Mouse (Mus musculus): ENCODE results near the gene Mrpl14. TPM values are rescaled to one million over a fixed set of nuclear protein-coding genes. Genes with fewer than 3 reads are reported as not detected.

Gene Mrpl14
- polyA plus RNA-seq, 1 experiment from 2014 or later, result 112 TPM

DNA sequence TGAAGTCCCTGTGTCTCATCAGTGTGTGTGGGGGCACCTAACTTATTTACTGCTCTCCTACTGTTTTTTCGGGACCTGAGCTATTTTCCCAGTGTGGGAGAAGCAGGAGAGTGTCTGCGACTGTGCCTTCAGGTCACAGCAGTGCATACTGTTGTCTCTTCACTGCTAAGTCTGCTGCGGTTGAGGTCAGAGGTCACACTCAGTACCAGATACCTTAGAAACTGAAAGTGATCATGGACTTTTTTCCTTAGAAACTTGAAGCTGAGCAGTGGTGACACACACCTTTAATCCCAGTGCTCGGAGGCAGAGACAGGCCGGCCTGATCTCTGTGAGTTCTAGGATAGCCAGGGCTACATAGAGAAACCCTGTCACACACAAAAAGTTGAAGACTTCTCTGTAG is 6.0 kb downstream of the Mrpl14 start:
- Histone ChIP-seq H3K27me3 (no peaks in the 10 kb centered on the region), H3K4me3 (replicated peaks) (no peak overlapping the region), H3K9ac (no peak overlapping the region), H3K9me3 (no peaks in the 10 kb centered on the region), H3K27ac (no peak overlapping the region), H3K36me3 (replicated peaks) (0 out of 2 replicates have a peak, but pooled peaks cover 5% of the 10 kb centered on the region), H3K4me2 (no peak overlapping the region), H3K4me1 (peaks cover 11% of the 10 kb centered on the region)
- ATAC-seq (ENCODE audit: low FRiP score), result no peak
- WGBS, result 90% methylated on average over 5 of the region's 5 CpGs

GRCm38 (mm10) chr17:45693812-45694565 is 7.9 kb downstream of the Mrpl14 start:
- no peaks in the 10 kb centered on the region for H3K27me3 ChIP-seq
- H3K4me1 ChIP-seq, result 0 out of 2 replicates have a peak, but pooled peaks cover 3% of the 10 kb centered on the region
- WGBS, result 82% methylated on average over 18 of the region's 18 CpGs
- no peak overlapping the region for H3K27ac ChIP-seq
- H3K9me3 ChIP-seq, result no peaks in the 10 kb centered on the region
- H3K4me2 ChIP-seq, result no peak overlapping the region
- no peak overlapping the region for H3K9ac ChIP-seq
- no peak for ATAC-seq (ENCODE audit: low FRiP score)
- peaks cover 14% of the 10 kb centered on the region for H3K36me3 ChIP-seq (replicated peaks)
- H3K4me3 ChIP-seq (replicated peaks), result no peak overlapping the region

- Histone ChIP-seq H3K9ac (no peak overlapping the region), H3K4me2 (no peak overlapping the region), H3K4me3 (replicated peaks) (no peak overlapping the region), H3K27me3 (no peaks in the 10 kb centered on the region), H3K4me1 (peaks cover 7% of the 10 kb centered on the region), H3K9me3 (no peaks in the 10 kb centered on the region), H3K27ac (0 out of 2 replicates have a peak overlapping the region, but pooled peaks have one; percentile 2), H3K36me3 (replicated peaks) (peaks cover 14% of the 10 kb centered on the region)
- 77% methylated on average over 22 of the region's 23 CpGs for WGBS
- ATAC-seq (ENCODE audit: low FRiP score), result no peak
Observed at GRCm38 (mm10) chr17:45695227-45696120, 9.4 kb downstream of the Mrpl14 start.

GRCm38 (mm10) chr17:45696981-45697380 is 10.9 kb downstream of the Mrpl14 start:
- WGBS, result 96% methylated on average over 9 of the region's 9 CpGs
- H3K9ac ChIP-seq, result no peak overlapping the region
- no peaks in the 10 kb centered on the region for H3K27me3 ChIP-seq
- H3K4me2 ChIP-seq, result no peak overlapping the region
- H3K27ac ChIP-seq, result no peak overlapping the region
- no peaks in the 10 kb centered on the region for H3K9me3 ChIP-seq
- ATAC-seq (ENCODE audit: low FRiP score), result no peak
- H3K4me1 ChIP-seq, result peaks cover 14% of the 10 kb centered on the region
- peaks cover 14% of the 10 kb centered on the region for H3K36me3 ChIP-seq (replicated peaks)
- H3K4me3 ChIP-seq (replicated peaks), result no peak overlapping the region

DNA sequence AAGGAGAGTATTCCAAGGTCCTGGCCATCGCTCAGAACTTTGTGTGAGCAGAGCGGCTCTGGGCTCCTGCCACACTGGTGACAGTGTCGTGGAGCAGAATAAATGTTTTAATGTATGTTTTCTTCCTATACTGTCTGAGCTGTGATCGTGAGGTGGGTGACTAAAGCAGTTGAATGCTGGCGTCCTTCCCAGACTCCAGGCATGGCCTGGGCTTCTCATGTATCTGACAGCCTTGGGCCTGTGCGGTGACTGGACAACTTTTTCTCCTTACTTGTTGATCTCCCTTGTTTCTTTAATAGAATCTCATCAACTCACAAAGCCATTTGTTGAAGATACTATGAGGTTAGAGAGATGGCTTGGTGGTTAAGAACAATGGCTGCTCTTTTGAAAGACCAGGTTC is 12.2 kb downstream of the Mrpl14 start:
- WGBS, result 96% methylated on average over 6 of the region's 6 CpGs
- H3K27ac ChIP-seq, result no peak overlapping the region
- no peak overlapping the region for H3K9ac ChIP-seq
- H3K4me2 ChIP-seq, result no peak overlapping the region
- no peak for ATAC-seq (ENCODE audit: low FRiP score)
- no peaks in the 10 kb centered on the region for H3K27me3 ChIP-seq
- no peaks in the 10 kb centered on the region for H3K9me3 ChIP-seq
- no peak overlapping the region for H3K4me3 ChIP-seq (replicated peaks)
- H3K4me1 ChIP-seq, result peaks cover 14% of the 10 kb centered on the region
- peaks cover 14% of the 10 kb centered on the region for H3K36me3 ChIP-seq (replicated peaks)

DNA sequence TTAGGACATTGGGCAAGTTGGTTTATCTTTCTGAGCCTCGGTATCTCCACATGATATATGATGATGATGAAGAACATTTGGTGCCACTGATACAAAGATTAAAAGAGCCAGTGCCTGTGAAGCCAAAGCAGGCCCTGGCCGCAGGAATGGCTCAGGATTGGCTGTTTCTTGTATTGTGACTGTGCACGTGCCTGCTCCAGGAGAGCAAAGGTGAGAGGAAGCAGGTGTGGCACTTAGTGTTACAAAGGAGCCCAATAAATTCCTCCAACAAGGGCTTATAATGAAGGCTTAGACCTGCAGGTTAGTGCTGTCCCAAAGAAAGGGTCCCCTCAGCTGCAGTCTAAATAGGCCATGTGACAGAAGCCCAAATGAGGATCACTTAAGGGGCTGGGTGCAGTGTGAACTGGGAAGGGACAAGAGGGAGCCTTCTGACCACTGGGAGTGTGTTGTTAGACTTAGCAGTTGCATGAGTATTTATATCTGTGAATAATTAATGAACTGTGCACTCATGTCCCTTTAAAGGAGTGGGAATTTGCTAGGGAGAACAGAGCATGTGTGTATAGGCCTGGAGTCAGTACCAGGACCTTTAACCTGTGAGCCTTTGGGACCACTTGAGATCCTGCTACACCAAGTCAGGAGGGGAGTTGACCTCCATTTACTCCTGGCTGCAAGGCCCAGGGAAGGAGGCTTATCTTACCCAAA is 13.1 kb downstream of the Mrpl14 start:
- 85% methylated on average over 3 of the region's 3 CpGs for WGBS
- Histone ChIP-seq H3K36me3 (replicated peaks) (peaks cover 14% of the 10 kb centered on the region), H3K4me3 (replicated peaks) (no peak overlapping the region), H3K27ac (no peak overlapping the region), H3K27me3 (no peaks in the 10 kb centered on the region), H3K9ac (no peak overlapping the region), H3K9me3 (no peaks in the 10 kb centered on the region), H3K4me1 (peaks cover 14% of the 10 kb centered on the region), H3K4me2 (no peak overlapping the region)
- ATAC-seq (ENCODE audit: low FRiP score), result no peak

DNA sequence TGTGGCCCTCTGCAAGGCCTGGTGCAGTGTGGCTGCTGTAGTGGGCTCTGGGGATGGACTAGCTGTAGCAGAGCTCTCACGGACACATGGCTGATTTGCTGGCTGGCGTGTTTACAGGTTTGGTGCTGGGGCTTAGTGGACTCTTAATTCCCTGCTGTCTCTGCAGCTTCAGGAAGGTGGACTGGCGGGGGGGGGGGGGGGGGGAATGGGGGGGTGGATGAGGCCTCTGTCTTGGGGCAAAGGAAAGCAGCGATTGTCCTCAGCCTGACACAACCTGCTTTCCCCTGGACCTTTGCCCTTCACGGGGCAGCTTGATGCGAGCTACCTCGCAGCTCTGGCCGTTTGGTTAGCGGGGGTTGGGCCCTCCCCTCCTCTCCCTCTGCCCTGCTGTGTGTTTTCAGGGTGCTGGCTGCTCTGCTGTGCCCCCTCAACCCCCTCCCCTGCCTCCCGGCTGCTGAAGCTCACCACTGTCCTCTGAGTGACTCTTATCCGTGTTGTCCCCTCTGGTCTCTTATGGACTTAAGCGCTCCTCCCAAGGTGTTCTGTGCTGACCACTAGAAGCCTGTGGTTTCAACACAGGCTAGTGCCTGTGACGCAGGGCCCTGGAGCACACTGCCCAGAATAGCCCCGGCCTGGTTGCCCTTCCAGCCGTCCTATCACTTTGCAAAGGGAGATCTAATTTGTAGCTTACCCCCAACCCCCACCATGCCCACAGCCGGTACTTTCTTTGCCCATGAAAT is 14.5 kb downstream of the Mrpl14 start:
- 58% methylated on average over 9 of the region's 16 CpGs for WGBS

GRCm38 (mm10) chr17:45701236-45701591 is 15.1 kb downstream of the Mrpl14 start:
- no peaks in the 10 kb centered on the region for H3K27me3 ChIP-seq
- H3K27ac ChIP-seq, result no peak overlapping the region
- no peak overlapping the region for H3K9ac ChIP-seq
- no peak for ATAC-seq (ENCODE audit: low FRiP score)
- no peaks in the 10 kb centered on the region for H3K9me3 ChIP-seq
- WGBS, result 75% methylated on average over 9 of the region's 9 CpGs
- peaks cover 14% of the 10 kb centered on the region for H3K36me3 ChIP-seq (replicated peaks)
- H3K4me1 ChIP-seq, result peaks cover 11% of the 10 kb centered on the region
- no peak overlapping the region for H3K4me2 ChIP-seq
- H3K4me3 ChIP-seq (replicated peaks), result no peak overlapping the region

More for the DNA sequence above, 14.5 kb downstream of the Mrpl14 start:
- Histone ChIP-seq H3K9ac (no peak overlapping the region), H3K4me3 (replicated peaks) (no peak overlapping the region), H3K27ac (no peak overlapping the region), H3K27me3 (no peaks in the 10 kb centered on the region), H3K9me3 (no peaks in the 10 kb centered on the region), H3K4me2 (no peak overlapping the region), H3K4me1 (peaks cover 11% of the 10 kb centered on the region), H3K36me3 (replicated peaks) (peaks cover 14% of the 10 kb centered on the region)
- ATAC-seq (ENCODE audit: low FRiP score), result no peak

- Histone ChIP-seq H3K4me1 (peaks cover 11% of the 10 kb centered on the region), H3K36me3 (replicated peaks) (peaks cover 10% of the 10 kb centered on the region), H3K9ac (no peak overlapping the region), H3K4me2 (no peak overlapping the region), H3K27ac (no peak overlapping the region), H3K27me3 (no peaks in the 10 kb centered on the region), H3K4me3 (replicated peaks) (no peak overlapping the region), H3K9me3 (no peaks in the 10 kb centered on the region)
- no peak for ATAC-seq (ENCODE audit: low FRiP score)
- 52% methylated on average over 4 of the region's 4 CpGs for WGBS
Observed at GRCm38 (mm10) chr17:45702254-45702653, 16.1 kb downstream of the Mrpl14 start.

DNA sequence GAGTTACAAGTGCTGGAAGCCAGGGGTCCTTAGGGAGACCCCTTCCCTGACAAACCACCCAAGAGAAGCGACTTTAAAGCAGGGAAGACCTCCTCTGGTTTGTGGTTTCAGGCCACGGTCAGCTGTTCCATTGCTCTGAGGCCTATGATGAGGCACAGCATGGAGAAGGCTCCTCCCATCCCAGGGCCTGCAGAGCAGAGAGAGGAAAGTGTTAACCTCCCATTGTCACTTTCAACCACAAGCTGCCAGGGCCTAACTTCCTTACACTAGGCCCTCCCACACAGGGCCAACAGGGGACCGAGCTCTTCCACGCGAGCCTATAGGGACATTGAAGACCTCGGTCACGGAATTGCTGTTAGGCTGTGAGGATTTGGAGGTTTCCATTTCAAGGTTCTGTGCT is 17.1 kb downstream of the Mrpl14 start:
- Histone ChIP-seq H3K9ac (no peak overlapping the region), H3K4me2 (no peak overlapping the region), H3K4me1 (peaks cover 11% of the 10 kb centered on the region), H3K27me3 (no peaks in the 10 kb centered on the region), H3K36me3 (replicated peaks) (peaks cover 5% of the 10 kb centered on the region), H3K9me3 (no peaks in the 10 kb centered on the region), H3K4me3 (replicated peaks) (no peak overlapping the region), H3K27ac (no peak overlapping the region)
- WGBS, result 75% methylated on average over 7 of the region's 7 CpGs
- no peak for ATAC-seq (ENCODE audit: low FRiP score)

- no peaks in the 10 kb centered on the region for H3K27me3 ChIP-seq
- no peaks in the 10 kb centered on the region for H3K4me1 ChIP-seq
- 76% methylated on average over 5 of the region's 5 CpGs for WGBS
- no peak overlapping the region for H3K27ac ChIP-seq
- ATAC-seq (ENCODE audit: low FRiP score), result no peak
- H3K4me2 ChIP-seq, result no peak overlapping the region
- no peaks in the 10 kb centered on the region for H3K36me3 ChIP-seq (replicated peaks)
- no peaks in the 10 kb centered on the region for H3K9me3 ChIP-seq
- no peak overlapping the region for H3K9ac ChIP-seq
- no peak overlapping the region for H3K4me3 ChIP-seq (replicated peaks)
Observed at GRCm38 (mm10) chr17:45706796-45707195, 20.7 kb downstream of the Mrpl14 start.

DNA sequence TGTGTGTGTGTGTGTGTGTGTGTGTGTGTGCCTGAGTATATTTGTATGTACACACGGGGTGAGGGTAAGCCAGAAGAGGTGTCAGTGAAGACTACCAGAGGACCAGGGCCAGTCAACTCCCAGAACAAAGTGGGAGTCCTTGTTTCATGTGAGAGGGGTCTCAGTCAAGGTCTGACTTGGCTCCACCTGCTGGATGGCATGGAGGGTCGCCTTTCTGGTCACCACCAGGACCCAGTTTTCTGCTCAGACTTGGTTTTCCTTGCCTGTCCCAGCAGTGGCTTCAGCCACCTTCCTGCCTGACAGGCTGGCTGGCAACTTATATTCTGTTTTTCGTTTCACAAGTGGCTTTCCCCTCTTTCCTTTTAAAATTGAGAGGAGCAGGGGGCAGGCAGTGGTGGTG is 21.3 kb downstream of the Mrpl14 start:
- Histone ChIP-seq H3K9ac (no peak overlapping the region), H3K4me1 (no peaks in the 10 kb centered on the region), H3K4me3 (replicated peaks) (no peak overlapping the region), H3K9me3 (no peaks in the 10 kb centered on the region), H3K27me3 (no peaks in the 10 kb centered on the region), H3K27ac (no peak overlapping the region), H3K4me2 (no peak overlapping the region), H3K36me3 (replicated peaks) (no peaks in the 10 kb centered on the region)
- ATAC-seq (ENCODE audit: low FRiP score), result no peak
- 33% methylated on average over 3 of the region's 3 CpGs for WGBS

All from forebrain, embryonic 12.5 days (tissue).